Mouse (Mus musculus) adipose tissue, adult 10 weeks (tissue): ENCODE measurements around the gene Adgrf2. TPM values are rescaled to one million over a fixed set of nuclear protein-coding genes. Genes with fewer than 3 reads are reported as not detected.

Source experiments
- polyA plus RNA-seq: library from polyadenylated mRNA; stranded (reverse); fragments of 350-450 nt; fragmentation: Illumina TruSeq; extraction: RNeasy Lipid Tissue Mini Kit (QIAGEN cat#74804); gene quantifications from one replicate; pipeline ENCODE4 v1.2.3, GENCODE M21; 2014; ENCODE audit warnings: low read depth, low replicate concordance

Gene Adgrf2
- polyA plus RNA-seq: not detected

GRCm38 (mm10) chr17:42741801-42742217 is at the start of gene Adgrf2:
Gene Adgrf2 (minus strand): TSS chr17:42742179.

DNA sequence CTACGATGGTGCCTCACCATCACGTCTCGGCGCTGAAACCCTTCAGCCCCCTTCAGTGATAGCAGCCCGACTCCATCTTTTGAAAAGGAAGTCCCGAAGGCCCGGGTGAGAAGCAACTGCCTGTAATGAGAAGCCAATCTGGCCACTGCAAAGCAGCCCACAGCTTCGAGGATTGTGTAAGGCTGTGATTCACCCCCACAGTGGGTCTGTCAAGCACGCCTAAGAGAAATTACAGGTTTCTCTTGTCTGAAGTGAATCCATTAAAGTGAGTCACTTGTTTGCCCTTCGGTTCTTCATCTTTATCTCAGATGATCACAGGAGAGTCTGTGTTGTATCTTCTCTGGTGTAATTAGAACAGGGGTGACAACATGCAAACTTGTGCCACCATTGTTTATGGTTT is 49.8 kb downstream of the Adgrf2 start, which contains the start of gene Adgrf4:
Gene Adgrf4, minus strand, starts transcription at position 149 of the 400 bp plus-strand sequence.

Other genes with a start within 250 kb of the Adgrf2 start
- gene Opn5, start 130.8 kb downstream of the Adgrf2 start, polyA plus RNA-seq: not detected
- 0.51 TPM for gene Adgrf4, start 49.9 kb downstream of the Adgrf2 start, polyA plus RNA-seq
- gene Cd2ap, start 134.5 kb upstream of the Adgrf2 start, polyA plus RNA-seq: 49.8 TPM